Mouse (Mus musculus): Measurements from ENCODE around the gene Rnf43. TPM values are rescaled to one million over a fixed set of nuclear protein-coding genes. Genes with fewer than 3 reads are reported as not detected.
A peak's percentile ranks its signal among the peaks of the same experiment; 100 is the strongest.

The Rnf43 gene
- polyA plus RNA-seq, 1 experiment from 2014 or later, result 1.9 TPM

DNA sequence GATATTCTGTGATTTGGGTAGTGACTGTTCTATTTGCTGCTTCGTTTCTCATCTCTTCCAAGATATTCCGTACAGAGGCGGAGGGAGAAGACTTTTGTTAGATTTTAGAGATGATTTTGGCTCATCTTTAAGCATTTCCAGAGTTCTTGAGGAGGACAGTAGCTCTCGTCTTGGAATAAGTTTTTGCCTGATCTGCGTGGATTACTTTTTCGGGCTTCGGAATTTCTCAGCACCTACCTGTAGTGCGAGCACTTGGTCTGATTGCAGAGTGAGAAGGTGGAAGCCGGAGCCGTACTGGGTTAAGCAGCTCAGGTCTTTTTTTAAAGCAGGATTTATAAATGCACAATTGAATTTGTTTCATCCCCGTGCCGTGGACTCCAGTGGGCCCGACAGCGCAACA, 300 bp downstream of the Rnf43 start:
- H3K27ac ChIP-seq, result no peak overlapping the region
- peak overlapping the region; percentile 47 for H3K4me3 ChIP-seq
- H3K27me3 ChIP-seq (ENCODE audit: poor library complexity, severe bottlenecking), result peaks cover 26% of the 10 kb centered on the region
- H3K9me3 ChIP-seq, result no peaks in the 10 kb centered on the region
- no peak for DNase-seq (ENCODE audit: extremely low spot score, low spot score)
- peaks cover 8% of the 10 kb centered on the region for H3K4me1 ChIP-seq
- no peaks in the 10 kb centered on the region for H3K36me3 ChIP-seq (replicated peaks)
- WGBS, result 13% methylated on average over 14 of the region's 14 CpGs

- H3K4me1 ChIP-seq, result peaks cover 8% of the 10 kb centered on the region
- no peak for DNase-seq (ENCODE audit: extremely low spot score, low spot score)
- 79% methylated on average over 6 of the region's 6 CpGs for WGBS
- peaks cover 26% of the 10 kb centered on the region for H3K27me3 ChIP-seq (ENCODE audit: poor library complexity, severe bottlenecking)
- no peak overlapping the region for H3K4me3 ChIP-seq
- H3K9me3 ChIP-seq, result no peaks in the 10 kb centered on the region
- H3K27ac ChIP-seq, result no peak overlapping the region
- no peaks in the 10 kb centered on the region for H3K36me3 ChIP-seq (replicated peaks)
Measured at GRCm38 (mm10) chr11:87663948-87664347, 1.4 kb downstream of the Rnf43 start.

DNA sequence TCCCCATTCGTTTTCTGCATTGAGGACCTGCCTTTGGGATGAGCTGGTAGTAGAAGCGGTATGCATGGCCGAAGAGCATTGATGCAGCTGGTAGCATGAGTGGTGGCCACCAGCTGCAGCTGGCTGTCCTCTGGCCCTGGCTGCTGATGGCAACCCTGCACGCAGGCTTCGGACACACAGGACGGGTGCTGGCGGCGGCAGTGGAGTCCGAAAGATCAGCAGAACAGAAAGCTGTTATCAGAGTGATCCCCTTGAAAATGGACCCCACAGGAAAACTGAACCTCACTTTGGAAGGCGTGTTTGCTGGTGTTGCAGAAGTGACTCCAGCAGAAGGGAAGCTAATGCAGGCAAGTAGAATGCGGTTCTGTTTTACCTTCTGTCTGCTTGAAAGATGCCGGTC, 2.0 kb downstream of the Rnf43 start:
- Histone ChIP-seq H3K4me1 (peaks cover 8% of the 10 kb centered on the region), H3K27me3 (ENCODE audit: poor library complexity, severe bottlenecking) (peaks cover 26% of the 10 kb centered on the region), H3K9me3 (no peaks in the 10 kb centered on the region), H3K27ac (no peak overlapping the region), H3K36me3 (replicated peaks) (no peaks in the 10 kb centered on the region), H3K4me3 (no peak overlapping the region)
- DNase-seq (ENCODE audit: extremely low spot score, low spot score), result no peak
- 82% methylated on average over 12 of the region's 12 CpGs for WGBS

DNA sequence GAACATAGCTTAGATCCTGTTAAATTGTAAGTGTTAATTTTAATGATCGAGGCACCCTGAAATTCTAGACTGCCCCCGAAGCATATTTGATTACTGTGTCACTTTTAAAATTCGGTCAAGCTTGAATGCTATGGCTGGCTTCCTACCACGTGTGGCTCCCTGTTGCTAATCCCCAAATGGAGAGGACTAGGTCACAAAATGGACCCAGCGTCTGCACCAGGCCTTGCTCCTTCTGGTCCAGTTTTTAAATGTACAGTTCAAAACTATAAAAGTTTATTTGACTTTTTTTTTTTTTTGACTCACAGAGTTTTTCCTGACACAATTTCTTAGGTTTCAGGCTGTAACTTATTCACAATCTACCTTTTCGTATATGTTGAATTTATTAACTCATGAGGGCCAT, 2.7 kb downstream of the Rnf43 start:
- Histone ChIP-seq H3K4me1 (peaks cover 8% of the 10 kb centered on the region), H3K27me3 (ENCODE audit: poor library complexity, severe bottlenecking) (peaks cover 26% of the 10 kb centered on the region), H3K4me3 (no peak overlapping the region), H3K36me3 (replicated peaks) (no peaks in the 10 kb centered on the region), H3K9me3 (no peaks in the 10 kb centered on the region), H3K27ac (no peak overlapping the region)
- 75% methylated on average over 6 of the region's 6 CpGs for WGBS
- DNase-seq (ENCODE audit: extremely low spot score, low spot score), result no peak

- Histone ChIP-seq H3K9me3 (no peaks in the 10 kb centered on the region), H3K27ac (no peak overlapping the region), H3K4me3 (no peak overlapping the region), H3K4me1 (peaks cover 8% of the 10 kb centered on the region), H3K27me3 (ENCODE audit: poor library complexity, severe bottlenecking) (peaks cover 26% of the 10 kb centered on the region), H3K36me3 (replicated peaks) (no peaks in the 10 kb centered on the region)
- no peak for DNase-seq (ENCODE audit: extremely low spot score, low spot score)
- 90% methylated on average over 2 of the region's 2 CpGs for WGBS
Measured at GRCm38 (mm10) chr11:87665658-87666057, 3.1 kb downstream of the Rnf43 start.

DNA sequence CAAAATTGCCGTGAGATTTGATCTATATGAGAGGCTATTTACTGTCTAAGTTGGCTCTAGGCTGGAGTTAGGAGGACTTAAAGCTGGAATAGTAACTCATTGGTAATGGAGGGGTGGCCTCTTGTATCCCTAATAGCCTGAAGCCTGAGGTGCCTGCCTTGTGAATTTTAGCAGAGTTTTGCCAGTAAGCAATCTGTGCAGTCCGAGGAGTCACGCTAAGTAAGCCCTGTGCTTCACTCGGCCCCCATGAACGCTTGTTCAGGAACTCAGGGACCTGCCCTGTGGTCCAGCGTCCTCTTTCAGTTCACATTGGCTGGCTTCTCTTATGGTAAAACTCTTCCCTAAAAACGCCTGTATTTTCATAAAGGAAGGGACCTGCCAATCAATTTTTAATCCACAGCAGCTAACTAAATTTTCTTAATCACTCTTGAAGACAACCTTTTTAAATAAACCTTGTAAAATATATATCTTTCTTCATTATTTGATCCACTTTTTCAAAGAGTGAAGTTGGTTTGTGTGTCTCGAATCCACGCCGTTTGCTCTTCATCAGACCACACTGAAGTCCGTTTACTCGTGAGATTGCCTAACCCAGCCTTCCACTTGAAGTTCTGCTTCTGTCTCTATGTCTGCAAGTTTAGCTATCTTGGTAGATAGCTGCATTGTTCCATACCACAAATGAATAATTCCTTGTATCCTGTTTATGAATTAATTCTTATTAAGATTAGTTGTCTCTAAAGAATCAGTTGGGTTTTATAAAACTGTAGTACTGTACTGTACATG, 3.9 kb downstream of the Rnf43 start:
- Histone ChIP-seq H3K4me1 (peaks cover 8% of the 10 kb centered on the region), H3K27ac (no peak overlapping the region), H3K27me3 (ENCODE audit: poor library complexity, severe bottlenecking) (peaks cover 26% of the 10 kb centered on the region), H3K36me3 (replicated peaks) (no peaks in the 10 kb centered on the region), H3K4me3 (no peak overlapping the region), H3K9me3 (no peaks in the 10 kb centered on the region)
- WGBS, result 84% methylated on average over 12 of the region's 12 CpGs
- no peak for DNase-seq (ENCODE audit: extremely low spot score, low spot score)

GRCm38 (mm10) chr11:87667107-87668090, 4.9 kb downstream of the Rnf43 start:
- no peak overlapping the region for H3K4me3 ChIP-seq
- H3K9me3 ChIP-seq, result no peaks in the 10 kb centered on the region
- H3K36me3 ChIP-seq (replicated peaks), result no peaks in the 10 kb centered on the region
- peaks cover 8% of the 10 kb centered on the region for H3K4me1 ChIP-seq
- H3K27me3 ChIP-seq (ENCODE audit: poor library complexity, severe bottlenecking), result peaks cover 24% of the 10 kb centered on the region
- WGBS, result 74% methylated on average over 4 of the region's 4 CpGs
- DNase-seq (ENCODE audit: extremely low spot score, low spot score), result no peak
- no peak overlapping the region for H3K27ac ChIP-seq

DNA sequence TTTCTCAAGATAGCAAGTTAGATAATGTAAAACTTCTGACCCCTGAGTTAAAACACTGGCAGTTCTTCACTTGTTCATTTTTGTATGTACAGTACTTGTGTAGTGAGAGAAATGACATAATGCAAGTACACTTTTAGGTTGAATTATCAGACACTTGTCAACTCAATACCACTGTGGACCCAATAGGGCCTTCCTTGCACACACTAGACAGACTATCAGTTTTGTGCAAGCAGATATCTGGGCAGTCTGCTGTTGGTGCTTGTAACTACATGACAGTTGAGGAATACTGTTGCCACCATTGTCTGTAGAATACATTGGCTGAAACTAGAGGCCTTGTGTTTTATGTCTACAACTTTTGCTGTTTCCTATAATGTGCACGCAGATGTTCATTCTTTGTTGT, 10.8 kb downstream of the Rnf43 start:
- 0 out of 2 replicates have a peak, but pooled peaks cover 5% of the 10 kb centered on the region for H3K4me1 ChIP-seq
- no peaks in the 10 kb centered on the region for H3K9me3 ChIP-seq
- no peaks in the 10 kb centered on the region for H3K27me3 ChIP-seq (ENCODE audit: poor library complexity, severe bottlenecking)
- no peaks in the 10 kb centered on the region for H3K36me3 ChIP-seq (replicated peaks)
- WGBS, result 92% methylated on average over 1 of the region's 1 CpGs
- H3K4me3 ChIP-seq, result no peak overlapping the region
- DNase-seq (ENCODE audit: extremely low spot score, low spot score), result no peak
- no peak overlapping the region for H3K27ac ChIP-seq

DNA sequence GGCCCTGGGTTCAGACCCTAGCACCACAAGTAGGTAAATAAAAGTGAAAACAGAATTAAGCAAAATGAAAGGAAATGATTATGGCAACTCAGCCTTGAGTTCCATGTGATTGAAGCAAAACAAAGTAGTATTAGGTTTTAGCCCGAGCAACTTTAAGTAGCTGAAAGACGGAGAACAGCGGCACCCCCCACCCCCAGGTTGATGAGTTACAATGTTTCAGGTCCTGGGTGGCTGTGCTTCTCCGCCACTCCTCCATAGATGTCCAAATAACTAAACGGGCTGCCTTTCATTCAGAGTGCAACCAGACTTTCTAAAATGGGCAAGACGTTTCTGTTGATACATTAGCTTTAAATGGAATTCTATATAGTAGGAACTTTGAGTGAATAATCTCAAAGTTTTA, 13.1 kb downstream of the Rnf43 start:
- no peak for DNase-seq (ENCODE audit: extremely low spot score, low spot score)
- H3K4me3 ChIP-seq, result no peak overlapping the region
- 90% methylated on average over 6 of the region's 6 CpGs for WGBS
- H3K36me3 ChIP-seq (replicated peaks), result no peaks in the 10 kb centered on the region
- H3K4me1 ChIP-seq, result 0 out of 2 replicates have a peak, but pooled peaks cover 5% of the 10 kb centered on the region
- no peaks in the 10 kb centered on the region for H3K27me3 ChIP-seq (ENCODE audit: poor library complexity, severe bottlenecking)
- no peak overlapping the region for H3K27ac ChIP-seq
- no peaks in the 10 kb centered on the region for H3K9me3 ChIP-seq

GRCm38 (mm10) chr11:87677756-87678155, 15.2 kb downstream of the Rnf43 start:
- no peaks in the 10 kb centered on the region for H3K9me3 ChIP-seq
- WGBS, result 43% methylated on average over 5 of the region's 5 CpGs
- no peak overlapping the region for H3K27ac ChIP-seq
- no peaks in the 10 kb centered on the region for H3K27me3 ChIP-seq (ENCODE audit: poor library complexity, severe bottlenecking)
- no peak for DNase-seq (ENCODE audit: extremely low spot score, low spot score)
- no peaks in the 10 kb centered on the region for H3K36me3 ChIP-seq (replicated peaks)
- H3K4me3 ChIP-seq, result no peak overlapping the region
- H3K4me1 ChIP-seq, result peaks cover 6% of the 10 kb centered on the region; the same call in 1 of the 2 replicates

GRCm38 (mm10) chr11:87678545-87678944, 16.0 kb downstream of the Rnf43 start:
- Histone ChIP-seq H3K36me3 (replicated peaks) (no peaks in the 10 kb centered on the region), H3K9me3 (no peaks in the 10 kb centered on the region), H3K4me3 (no peak overlapping the region), H3K27me3 (ENCODE audit: poor library complexity, severe bottlenecking) (no peaks in the 10 kb centered on the region), H3K27ac (no peak overlapping the region), H3K4me1 (peaks cover 14% of the 10 kb centered on the region)
- DNase-seq (ENCODE audit: extremely low spot score, low spot score), result no peak
- 86% methylated on average over 4 of the region's 4 CpGs for WGBS

GRCm38 (mm10) chr11:87678976-87679375, 16.5 kb downstream of the Rnf43 start:
- Histone ChIP-seq H3K27ac (no peak overlapping the region), H3K4me1 (peaks cover 14% of the 10 kb centered on the region), H3K27me3 (ENCODE audit: poor library complexity, severe bottlenecking) (no peaks in the 10 kb centered on the region), H3K9me3 (no peaks in the 10 kb centered on the region), H3K36me3 (replicated peaks) (no peaks in the 10 kb centered on the region), H3K4me3 (no peak overlapping the region)
- 92% methylated on average over 7 of the region's 7 CpGs for WGBS
- DNase-seq (ENCODE audit: extremely low spot score, low spot score), result no peak

DNA sequence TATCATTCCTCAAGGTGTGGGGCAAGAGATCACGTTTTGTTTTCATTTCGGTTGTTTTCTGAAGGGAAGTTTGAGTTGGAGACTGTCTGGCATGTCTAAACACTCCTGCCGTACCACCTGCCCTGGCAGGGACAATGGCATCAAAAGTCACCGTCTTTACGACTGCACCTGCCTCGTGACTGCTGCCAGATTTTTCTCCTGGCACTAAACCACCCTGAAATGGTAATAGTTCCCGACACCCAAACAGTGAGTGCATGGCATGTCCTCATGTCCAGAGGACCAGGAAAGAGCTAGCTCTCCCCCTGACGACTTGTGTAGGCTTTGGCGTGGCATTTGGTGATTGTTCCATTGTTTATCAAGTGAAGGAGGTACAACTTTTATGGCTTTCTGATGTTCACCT, 18.3 kb downstream of the Rnf43 start:
- H3K27me3 ChIP-seq (ENCODE audit: poor library complexity, severe bottlenecking), result no peaks in the 10 kb centered on the region
- H3K4me1 ChIP-seq, result peaks cover 14% of the 10 kb centered on the region
- 92% methylated on average over 9 of the region's 9 CpGs for WGBS
- H3K9me3 ChIP-seq, result no peaks in the 10 kb centered on the region
- H3K36me3 ChIP-seq (replicated peaks), result no peaks in the 10 kb centered on the region
- no peak overlapping the region for H3K27ac ChIP-seq
- no peak overlapping the region for H3K4me3 ChIP-seq
- no peak for DNase-seq (ENCODE audit: extremely low spot score, low spot score)
